Mouse (Mus musculus): Measurements from ENCODE around the gene Klk12. TPM values are rescaled to one million over a fixed set of nuclear protein-coding genes. Genes with fewer than 3 reads are reported as not detected.

The Klk12 gene
- polyA plus RNA-seq (2012; rRNA removed): not detected in 2 replicates

GRCm38 (mm10) chr7:43768597-43768996, at the start of gene Klk12:
Gene Klk12, plus strand, starts transcription at chr7:43768897.
- H3K27me3 ChIP-seq (ENCODE audit: control insufficient read depth, insufficient read depth, low read length): no peaks in the 10 kb centered on the region
- H3K36me3 ChIP-seq (ENCODE audit: control insufficient read depth, insufficient read depth, low read length): no peaks in the 10 kb centered on the region
- no peak within 1 kb of the TSS for H3K4me3 ChIP-seq (ENCODE audit: control insufficient read depth, low read depth, low read length)
- TF ChIP-seq POLR2A (IDR thresholded peaks at IDR 0.05; ENCODE audit: control insufficient read depth, low read depth, low read length): no peak
- no peak for TF ChIP-seq CTCF (IDR thresholded peaks at IDR 0.05; ENCODE audit: control insufficient read depth, insufficient read depth, insufficient replicate concordance, low read depth, low read length)
- H3K27ac ChIP-seq (ENCODE audit: control insufficient read depth, insufficient read depth, low read depth, low read length): no peak within 1 kb of the TSS
- H3K4me1 ChIP-seq (ENCODE audit: control insufficient read depth, insufficient read depth, low read length): peaks cover 4% of the 10 kb centered on the region

GRCm38 (mm10) chr7:43747788-43748187, 20.9 kb upstream of the Klk12 start:
- Histone ChIP-seq H3K36me3 (ENCODE audit: control insufficient read depth, insufficient read depth, low read length) (no peaks in the 10 kb centered on the region), H3K27ac (ENCODE audit: control insufficient read depth, insufficient read depth, low read depth, low read length) (no peak overlapping the region), H3K4me1 (ENCODE audit: control insufficient read depth, insufficient read depth, low read length) (no peaks in the 10 kb centered on the region), H3K4me3 (ENCODE audit: control insufficient read depth, low read depth, low read length) (no peak overlapping the region), H3K27me3 (ENCODE audit: control insufficient read depth, insufficient read depth, low read length) (no peaks in the 10 kb centered on the region)
- TF ChIP-seq POLR2A (IDR thresholded peaks at IDR 0.05; ENCODE audit: control insufficient read depth, low read depth, low read length) (no peak), CTCF (IDR thresholded peaks at IDR 0.05; ENCODE audit: control insufficient read depth, insufficient read depth, insufficient replicate concordance, low read depth, low read length) (no peak)

GRCm38 (mm10) chr7:43752806-43753205, 15.9 kb upstream of the Klk12 start:
- TF ChIP-seq POLR2A (IDR thresholded peaks at IDR 0.05; ENCODE audit: control insufficient read depth, low read depth, low read length) (no peak), CTCF (IDR thresholded peaks at IDR 0.05; ENCODE audit: control insufficient read depth, insufficient read depth, insufficient replicate concordance, low read depth, low read length) (no peak)
- Histone ChIP-seq H3K4me3 (ENCODE audit: control insufficient read depth, low read depth, low read length) (no peak overlapping the region), H3K27ac (ENCODE audit: control insufficient read depth, insufficient read depth, low read depth, low read length) (no peak overlapping the region), H3K36me3 (ENCODE audit: control insufficient read depth, insufficient read depth, low read length) (no peaks in the 10 kb centered on the region), H3K4me1 (ENCODE audit: control insufficient read depth, insufficient read depth, low read length) (no peaks in the 10 kb centered on the region), H3K27me3 (ENCODE audit: control insufficient read depth, insufficient read depth, low read length) (no peaks in the 10 kb centered on the region)

- no peak overlapping the region for H3K27ac ChIP-seq (ENCODE audit: control insufficient read depth, insufficient read depth, low read depth, low read length)
- no peaks in the 10 kb centered on the region for H3K36me3 ChIP-seq (ENCODE audit: control insufficient read depth, insufficient read depth, low read length)
- H3K27me3 ChIP-seq (ENCODE audit: control insufficient read depth, insufficient read depth, low read length): no peaks in the 10 kb centered on the region
- TF ChIP-seq CTCF (IDR thresholded peaks at IDR 0.05; ENCODE audit: control insufficient read depth, insufficient read depth, insufficient replicate concordance, low read depth, low read length): no peak
- no peak for TF ChIP-seq POLR2A (IDR thresholded peaks at IDR 0.05; ENCODE audit: control insufficient read depth, low read depth, low read length)
- H3K4me1 ChIP-seq (ENCODE audit: control insufficient read depth, insufficient read depth, low read length): no peaks in the 10 kb centered on the region
- H3K4me3 ChIP-seq (ENCODE audit: control insufficient read depth, low read depth, low read length): no peak overlapping the region
Observed at GRCm38 (mm10) chr7:43766484-43766883, 2.2 kb upstream of the Klk12 start.

- H3K4me1 ChIP-seq (ENCODE audit: control insufficient read depth, insufficient read depth, low read length): peaks cover 4% of the 10 kb centered on the region
- H3K36me3 ChIP-seq (ENCODE audit: control insufficient read depth, insufficient read depth, low read length): no peaks in the 10 kb centered on the region
- no peak for TF ChIP-seq CTCF (IDR thresholded peaks at IDR 0.05; ENCODE audit: control insufficient read depth, insufficient read depth, insufficient replicate concordance, low read depth, low read length)
- no peak for TF ChIP-seq POLR2A (IDR thresholded peaks at IDR 0.05; ENCODE audit: control insufficient read depth, low read depth, low read length)
- H3K27me3 ChIP-seq (ENCODE audit: control insufficient read depth, insufficient read depth, low read length): no peaks in the 10 kb centered on the region
- H3K4me3 ChIP-seq (ENCODE audit: control insufficient read depth, low read depth, low read length): no peak overlapping the region
- no peak overlapping the region for H3K27ac ChIP-seq (ENCODE audit: control insufficient read depth, insufficient read depth, low read depth, low read length)
Observed at GRCm38 (mm10) chr7:43769636-43770035, 939 bp downstream of the Klk12 start.

- TF ChIP-seq POLR2A (IDR thresholded peaks at IDR 0.05; ENCODE audit: control insufficient read depth, low read depth, low read length) (no peak), CTCF (IDR thresholded peaks at IDR 0.05; ENCODE audit: control insufficient read depth, insufficient read depth, insufficient replicate concordance, low read depth, low read length) (no peak)
- Histone ChIP-seq H3K27ac (ENCODE audit: control insufficient read depth, insufficient read depth, low read depth, low read length) (no peak overlapping the region), H3K36me3 (ENCODE audit: control insufficient read depth, insufficient read depth, low read length) (no peaks in the 10 kb centered on the region), H3K27me3 (ENCODE audit: control insufficient read depth, insufficient read depth, low read length) (no peaks in the 10 kb centered on the region), H3K4me3 (ENCODE audit: control insufficient read depth, low read depth, low read length) (no peak overlapping the region), H3K4me1 (ENCODE audit: control insufficient read depth, insufficient read depth, low read length) (peaks cover 4% of the 10 kb centered on the region)
Observed at GRCm38 (mm10) chr7:43770701-43771100, 2.0 kb downstream of the Klk12 start.

- no peak overlapping the region for H3K27ac ChIP-seq (ENCODE audit: control insufficient read depth, insufficient read depth, low read depth, low read length)
- no peak for TF ChIP-seq POLR2A (IDR thresholded peaks at IDR 0.05; ENCODE audit: control insufficient read depth, low read depth, low read length)
- no peak for TF ChIP-seq CTCF (IDR thresholded peaks at IDR 0.05; ENCODE audit: control insufficient read depth, insufficient read depth, insufficient replicate concordance, low read depth, low read length)
- no peaks in the 10 kb centered on the region for H3K36me3 ChIP-seq (ENCODE audit: control insufficient read depth, insufficient read depth, low read length)
- no peaks in the 10 kb centered on the region for H3K27me3 ChIP-seq (ENCODE audit: control insufficient read depth, insufficient read depth, low read length)
- no peak overlapping the region for H3K4me3 ChIP-seq (ENCODE audit: control insufficient read depth, low read depth, low read length)
- H3K4me1 ChIP-seq (ENCODE audit: control insufficient read depth, insufficient read depth, low read length): peaks cover 4% of the 10 kb centered on the region
Observed at GRCm38 (mm10) chr7:43771916-43772315, 3.2 kb downstream of the Klk12 start.

- TF ChIP-seq CTCF (IDR thresholded peaks at IDR 0.05; ENCODE audit: control insufficient read depth, insufficient read depth, insufficient replicate concordance, low read depth, low read length): no peak
- H3K4me3 ChIP-seq (ENCODE audit: control insufficient read depth, low read depth, low read length): no peak overlapping the region; the same call in 1 of the 2 replicates
- H3K36me3 ChIP-seq (ENCODE audit: control insufficient read depth, insufficient read depth, low read length): no peaks in the 10 kb centered on the region
- peaks cover 4% of the 10 kb centered on the region for H3K4me1 ChIP-seq (ENCODE audit: control insufficient read depth, insufficient read depth, low read length)
- no peak overlapping the region for H3K27ac ChIP-seq (ENCODE audit: control insufficient read depth, insufficient read depth, low read depth, low read length)
- H3K27me3 ChIP-seq (ENCODE audit: control insufficient read depth, insufficient read depth, low read length): no peaks in the 10 kb centered on the region
Observed at GRCm38 (mm10) chr7:43772901-43773300, 4.2 kb downstream of the Klk12 start.

Data from testis, adult 2 months (tissue).